29 mouse cellular contexts compared by ENCODE assay signal in genomic region chr10:56198691-56199090, GRCm38 (mm10). TPM values are rescaled to one million over a fixed set of nuclear protein-coding genes. Genes with fewer than 3 reads are reported as not detected.
A peak's percentile ranks its signal among the peaks of the same experiment; 100 is the strongest.
DNase-seq lines count a peak whose midpoint lies in the region; ATAC-seq and TF ChIP-seq lines count a peak whose summit lies in the region.
"Had no signal": no experiment of that assay in that cellular context is flagged by ENCODE, and none has a peak within 500 bp of the region (broad histone marks: within the 10 kb centered on the region; RNA-seq: fewer than 3 reads in every experiment).

No protein-coding gene starts in this region.

- 53% methylated on average over 3 of the region's 3 CpGs for WGBS in hindbrain, embryonic 16.5 days
- 55% methylated on average over 3 of the region's 3 CpGs for WGBS in hindbrain, embryonic 12.5 days
- WGBS in hindbrain, postnatal 0 days = 52% methylated on average over 3 of the region's 3 CpGs
- WGBS in neural tube, embryonic 15.5 days = 59% methylated on average over 3 of the region's 3 CpGs

- no peaks in the 10 kb centered on the region for H3K9me3 ChIP-seq in hindbrain, embryonic 16.5 days (ENCODE audit: control insufficient read depth, low read length)
- no peaks in the 10 kb centered on the region for H3K9me3 ChIP-seq in hindbrain, embryonic 12.5 days (replicated peaks)
- no peaks in the 10 kb centered on the region for H3K9me3 ChIP-seq in hindbrain, postnatal 0 days (ENCODE audit: low read length)
- H3K9me3 ChIP-seq in neural tube, embryonic 15.5 days (replicated peaks) = no peaks in the 10 kb centered on the region
- H3K9me3 ChIP-seq: embryonic facial prominence, embryonic 12.5 days; forebrain, embryonic 10.5 days; forebrain, embryonic 15.5 days; liver, embryonic 12.5 days; megakaryocyte, embryonic 14.5 days; stomach, embryonic 15.5 days had no signal

- H3K27ac ChIP-seq in hindbrain, embryonic 16.5 days (ENCODE audit: low read depth, low read length) = no peak overlapping the region
- H3K27ac ChIP-seq in hindbrain, embryonic 12.5 days = no peak overlapping the region
- H3K27ac ChIP-seq in hindbrain, postnatal 0 days = no peak overlapping the region
- no peak overlapping the region for H3K27ac ChIP-seq in neural tube, embryonic 15.5 days (replicated peaks)
- H3K27ac ChIP-seq: embryonic facial prominence, embryonic 12.5 days; forebrain, embryonic 10.5 days; forebrain, embryonic 15.5 days; gastrocnemius, adult 2 months; liver, embryonic 12.5 days; stomach, embryonic 15.5 days had no signal

- H3K4me2 ChIP-seq in hindbrain, embryonic 16.5 days (ENCODE audit: low read length) = no peak overlapping the region
- no peak overlapping the region for H3K4me2 ChIP-seq in hindbrain, embryonic 12.5 days (replicated peaks)
- no peak overlapping the region for H3K4me2 ChIP-seq in hindbrain, postnatal 0 days (ENCODE audit: low read depth, low read length)
- no peak overlapping the region for H3K4me2 ChIP-seq in neural tube, embryonic 15.5 days
- H3K4me2 ChIP-seq: embryonic facial prominence, embryonic 12.5 days; forebrain, embryonic 15.5 days; heart, embryonic 11.5 days; liver, embryonic 12.5 days; stomach, embryonic 15.5 days had no signal

- H3K9ac ChIP-seq in hindbrain, embryonic 16.5 days (ENCODE audit: low read depth, low read length) = no peak overlapping the region
- no peak overlapping the region for H3K9ac ChIP-seq in hindbrain, embryonic 12.5 days
- no peak overlapping the region for H3K9ac ChIP-seq in hindbrain, postnatal 0 days (replicated peaks; ENCODE audit: low read length)
- no peak overlapping the region for H3K9ac ChIP-seq in neural tube, embryonic 15.5 days (replicated peaks)
- H3K9ac ChIP-seq: embryonic facial prominence, embryonic 12.5 days; forebrain, embryonic 15.5 days; liver, embryonic 12.5 days; liver, postnatal 0 days; stomach, embryonic 15.5 days had no signal

- ATAC-seq in hindbrain, embryonic 16.5 days = peak; percentile 61; the same call in 1 of the 2 replicates
- ATAC-seq in hindbrain, embryonic 12.5 days (ENCODE audit: low FRiP score) = no peak
- 0 out of 2 replicates have a peak, but pooled peaks have one; percentile 38 for ATAC-seq in hindbrain, postnatal 0 days
- peak; percentile 61; the same call in 1 of the 2 replicates for ATAC-seq in neural tube, embryonic 15.5 days (ENCODE audit: low FRiP score)
- ATAC-seq: CD4-positive, CD25-positive, alpha-beta regulatory T cell, adult 4 months; forebrain, embryonic 15.5 days; intestine, postnatal 0 days; liver, embryonic 12.5 days; liver, postnatal 0 days had no signal

- no peak overlapping the region for H3K4me3 ChIP-seq in hindbrain, embryonic 16.5 days (ENCODE audit: low read length)
- no peak overlapping the region for H3K4me3 ChIP-seq in hindbrain, embryonic 12.5 days
- H3K4me3 ChIP-seq in hindbrain, postnatal 0 days (ENCODE audit: low read length) = no peak overlapping the region
- no peak overlapping the region for H3K4me3 ChIP-seq in neural tube, embryonic 15.5 days (replicated peaks)
- H3K4me3 ChIP-seq: embryonic facial prominence, embryonic 12.5 days; forebrain, embryonic 10.5 days; forebrain, embryonic 15.5 days; gastrocnemius, adult 2 months; liver, embryonic 12.5 days; megakaryocyte, embryonic 14.5 days; stomach, embryonic 15.5 days had no signal

- H3K36me3 ChIP-seq in hindbrain, embryonic 16.5 days (ENCODE audit: control insufficient read depth, insufficient read depth, low read length) = no peaks in the 10 kb centered on the region
- no peaks in the 10 kb centered on the region for H3K36me3 ChIP-seq in hindbrain, embryonic 12.5 days
- H3K36me3 ChIP-seq in hindbrain, postnatal 0 days (ENCODE audit: insufficient read depth, low read length) = no peaks in the 10 kb centered on the region
- H3K36me3 ChIP-seq in neural tube, embryonic 15.5 days = no peaks in the 10 kb centered on the region
- H3K36me3 ChIP-seq: embryonic facial prominence, embryonic 12.5 days; forebrain, embryonic 10.5 days; liver, embryonic 12.5 days; stomach, embryonic 15.5 days had no signal

- peak; percentile 17 for DNase-seq in brain, adult 2 months (ENCODE audit: low read depth, low spot score)
- DNase-seq in hindbrain, postnatal 0 days (ENCODE audit: low spot score) = peak; percentile 3
- DNase-seq in spleen, postnatal 4 days (ENCODE audit: low spot score in 2 of 2) = no peak
- no peak for DNase-seq in cerebellum, adult 9-10 months
- DNase-seq: adrenal gland, postnatal 14 days; cerebellum, adult 2 months; cerebellum, postnatal 36 days; gastrocnemius, adult 2 months; gastrocnemius, postnatal 36 days; heart, adult 18-20 months; heart, postnatal 36 days; kidney, adult 9 months; kidney, postnatal 10 days; left cerebral cortex, postnatal 4 days; liver, postnatal 0 days; lung, postnatal 36 days; right cerebral cortex, postnatal 14 days had no signal

- no peaks in the 10 kb centered on the region for H3K4me1 ChIP-seq in hindbrain, embryonic 16.5 days (ENCODE audit: control insufficient read depth, insufficient read depth, low read depth, low read length)
- H3K4me1 ChIP-seq in hindbrain, embryonic 12.5 days = no peaks in the 10 kb centered on the region
- no peaks in the 10 kb centered on the region for H3K4me1 ChIP-seq in hindbrain, postnatal 0 days (ENCODE audit: insufficient read depth, low read length)
- no peaks in the 10 kb centered on the region; the same call in 1 of the 2 replicates for H3K4me1 ChIP-seq in neural tube, embryonic 15.5 days
- H3K4me1 ChIP-seq: embryonic facial prominence, embryonic 12.5 days; forebrain, embryonic 10.5 days; forebrain, embryonic 15.5 days; liver, embryonic 12.5 days; megakaryocyte, embryonic 14.5 days; stomach, embryonic 15.5 days had no signal

- H3K27me3 ChIP-seq in hindbrain, embryonic 16.5 days (replicated peaks; ENCODE audit: control insufficient read depth, insufficient read depth, low read length) = no peaks in the 10 kb centered on the region
- H3K27me3 ChIP-seq in hindbrain, embryonic 12.5 days = no peaks in the 10 kb centered on the region
- H3K27me3 ChIP-seq in hindbrain, postnatal 0 days (ENCODE audit: insufficient read depth, low read length) = no peaks in the 10 kb centered on the region
- H3K27me3 ChIP-seq in neural tube, embryonic 15.5 days (replicated peaks) = no peaks in the 10 kb centered on the region
- H3K27me3 ChIP-seq: embryonic facial prominence, embryonic 12.5 days; forebrain, embryonic 15.5 days; liver, embryonic 12.5 days; megakaryocyte, embryonic 14.5 days; stomach, embryonic 15.5 days had no signal

- no peak for TF ChIP-seq CTCF in hindbrain, postnatal 0 days (IDR thresholded peaks at IDR 0.05; ENCODE audit: low read depth)

RNA-seq across cellular contexts. Expression of gene Tbc1d32, which starts 29.8 kb away (rescaled TPM):
- polyA plus RNA-seq in hindbrain, embryonic 16.5 days (2015; fragmentation: Nextera tagmentation; extraction: Ambion mirVana) = 2.6 TPM in 2 replicates
- 3.9 and 4.1 TPM in 2 replicates for polyA plus RNA-seq in hindbrain, embryonic 12.5 days (2016; fragmentation: Nextera tagmentation; extraction: Ambion mirVana)
- total RNA-seq in hindbrain, postnatal 0 days (2014; rRNA removed) = 3.0 and 5.3 TPM in 2 replicates
- 2.5 and 2.7 TPM in 2 replicates for polyA plus RNA-seq in hindbrain, postnatal 0 days (2015; fragmentation: Nextera tagmentation; extraction: Ambion mirVana)
- 2.0 and 2.9 TPM in 2 replicates for polyA plus RNA-seq in neural tube, embryonic 15.5 days (2015; fragmentation: Nextera tagmentation; extraction: Ambion mirVana)

Comparison
In these comparisons a context has a peak if more than half of its experiments do, and no peak if none do; other contexts are left out.
1. DNase-seq: peak in brain, adult 2 months (single experiment) and hindbrain, postnatal 0 days (single experiment); none in spleen, postnatal 4 days (0 of 2) and cerebellum, adult 9-10 months (single experiment).